Mouse (Mus musculus): ENCODE measurements around the gene Irs3.

- TF ChIP-seq CTCF (IDR thresholded peaks at IDR 0.05) (no peak), EP300 (IDR thresholded peaks at IDR 0.05) (peak; percentile 73)
These were observed 6.0 kb downstream of the Irs3 start for GRCm38 (mm10) chr5:137639472-137639871.
